Mouse (Mus musculus) mesoderm, embryonic 11.5 days (tissue): Measurements from ENCODE around the gene Ngdn.
"Not testable (repeated sequence)": the region's sequence is repeated elsewhere in the genome, so short reads cannot be mapped to it uniquely, and the experiment has no call there.

Source experiments
- DNase-seq: peaks from one replicate; pipeline ENCODE4 v3.0.0-alpha.2; 2012; ENCODE audit warnings: low read depth, low spot score

Gene Ngdn

GRCm38 (mm10) chr14:54999868-55000267 is 15.4 kb upstream of the Ngdn start:
- DNase-seq: not testable (repeated sequence)

GRCm38 (mm10) chr14:55000814-55001213 is 14.4 kb upstream of the Ngdn start:
- DNase-seq: no peak

GRCm38 (mm10) chr14:55001446-55001845 is 13.8 kb upstream of the Ngdn start:
- no peak for DNase-seq

- no peak for DNase-seq
Observed at GRCm38 (mm10) chr14:55001938-55002686, 13.1 kb upstream of the Ngdn start.

GRCm38 (mm10) chr14:55002687-55003120 is 12.6 kb upstream of the Ngdn start:
- no peak for DNase-seq

GRCm38 (mm10) chr14:55003878-55004855 is 11.1 kb upstream of the Ngdn start:
- no peak for DNase-seq

- no peak for DNase-seq
Observed at GRCm38 (mm10) chr14:55005506-55005905, 9.7 kb upstream of the Ngdn start.

GRCm38 (mm10) chr14:55005967-55006366 is 9.3 kb upstream of the Ngdn start:
- no peak for DNase-seq

- DNase-seq: no peak
Observed at GRCm38 (mm10) chr14:55006541-55006940, 8.7 kb upstream of the Ngdn start.

- no peak for DNase-seq
Observed at GRCm38 (mm10) chr14:55007120-55007908, 7.9 kb upstream of the Ngdn start.

GRCm38 (mm10) chr14:55008417-55008816 is 6.8 kb upstream of the Ngdn start:
- no peak for DNase-seq

GRCm38 (mm10) chr14:55011116-55011515 is 4.1 kb upstream of the Ngdn start:
- DNase-seq: no peak

- DNase-seq: no peak
Observed at GRCm38 (mm10) chr14:55014591-55014990, 663 bp upstream of the Ngdn start.

- DNase-seq: no peak
Observed at GRCm38 (mm10) chr14:55015767-55016111, 485 bp downstream of the Ngdn start.

GRCm38 (mm10) chr14:55016876-55017275 is 1.6 kb downstream of the Ngdn start:
- DNase-seq: no peak

GRCm38 (mm10) chr14:55020394-55020793 is 5.1 kb downstream of the Ngdn start:
- no peak for DNase-seq

- no peak for DNase-seq
Observed at GRCm38 (mm10) chr14:55023011-55023410, 7.8 kb downstream of the Ngdn start.

GRCm38 (mm10) chr14:55024236-55024635 is 9.0 kb downstream of the Ngdn start:
- peak; percentile 80 for DNase-seq

GRCm38 (mm10) chr14:55025527-55025926 is 10.3 kb downstream of the Ngdn start:
- DNase-seq: no peak

- peak; percentile 27 for DNase-seq
Observed at GRCm38 (mm10) chr14:55027251-55027650, 12.0 kb downstream of the Ngdn start.

- no peak for DNase-seq
Observed at GRCm38 (mm10) chr14:55027653-55028052, 12.4 kb downstream of the Ngdn start.

- peak; percentile 73 for DNase-seq
Observed at GRCm38 (mm10) chr14:55028333-55028835, 13.1 kb downstream of the Ngdn start.
